Mouse (Mus musculus) mesoderm, embryonic 11.5 days (tissue): ENCODE measurements around the gene Gm5346.
"Not testable (repeated sequence)": the region's sequence is repeated elsewhere in the genome, so short reads cannot be mapped to it uniquely, and the experiment has no call there.

Source experiments
- DNase-seq: peaks from one replicate; pipeline ENCODE4 v3.0.0-alpha.2; 2012; ENCODE audit warnings: low read depth, low spot score

The Gm5346 gene

GRCm38 (mm10) chr8:43627176-43627575 lies at the start of gene Gm5346:
Gene Gm5346 (minus strand): TSS chr8:43627276.
- DNase-seq, result no peak

- no peak for DNase-seq
Observed at GRCm38 (mm10) chr8:43616046-43616445, 11.0 kb downstream of the Gm5346 start.

GRCm38 (mm10) chr8:43603657-43604056 lies 23.4 kb downstream of the Gm5346 start:
- DNase-seq, result not testable (repeated sequence)

- not testable (repeated sequence) for DNase-seq
Observed at GRCm38 (mm10) chr8:43603166-43603565, 23.9 kb downstream of the Gm5346 start.

- not testable (repeated sequence) for DNase-seq
Observed at GRCm38 (mm10) chr8:43576607-43577006, 50.5 kb downstream of the Gm5346 start, which contains the start of gene Adam26a. Gene Adam26a (minus strand): TSS chr8:43576707.
